Mouse (Mus musculus): ENCODE results near the gene Rprd1b. TPM values are rescaled to one million over a fixed set of nuclear protein-coding genes. Genes with fewer than 3 reads are reported as not detected.

Rprd1b gene
- polyA plus RNA-seq, 1 experiment, result 5.5 TPM

DNA sequence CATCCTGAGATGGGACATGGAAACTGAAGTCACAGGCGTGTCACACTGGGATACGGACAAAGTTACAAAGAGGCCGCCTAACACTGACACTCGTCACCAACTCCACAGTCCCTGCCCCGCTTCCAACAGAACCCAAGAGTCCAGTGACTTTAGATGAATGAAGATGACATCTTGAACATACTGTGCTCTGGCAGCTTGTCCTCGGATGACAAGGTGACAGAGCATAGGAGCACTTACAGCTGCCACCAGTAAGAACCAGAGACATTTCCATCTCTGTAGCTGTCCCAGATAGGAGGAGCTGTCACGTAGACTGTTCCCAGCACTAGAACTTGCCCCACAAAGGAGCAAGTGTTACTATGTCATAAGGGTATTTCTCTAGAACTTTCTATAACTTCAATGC, 99.6 kb downstream of the Rprd1b start:
- Histone ChIP-seq H3K36me3 (replicated peaks; ENCODE audit: low read length) (peaks cover 9% of the 10 kb centered on the region), H3K4me1 (peaks cover 26% of the 10 kb centered on the region), H3K9me3 (peaks cover 13% of the 10 kb centered on the region), H3K4me3 (replicated peaks) (no peak overlapping the region), H3K27me3 (replicated peaks) (peaks cover 85% of the 10 kb centered on the region)
- no peak for TF ChIP-seq GATA1 (IDR thresholded peaks at IDR 0.05; ENCODE audit: borderline replicate concordance, low read length)
- no peak for TF ChIP-seq FLI1 (IDR thresholded peaks at IDR 0.05; ENCODE audit: low read length)

- TF ChIP-seq FLI1 (IDR thresholded peaks at IDR 0.05; ENCODE audit: low read length) (no peak), GATA1 (IDR thresholded peaks at IDR 0.05; ENCODE audit: borderline replicate concordance, low read length) (no peak)
- no peak overlapping the region for H3K4me3 ChIP-seq (replicated peaks)
- peaks cover 34% of the 10 kb centered on the region for H3K4me1 ChIP-seq
- peaks cover 13% of the 10 kb centered on the region for H3K9me3 ChIP-seq
- peaks cover 87% of the 10 kb centered on the region for H3K27me3 ChIP-seq (replicated peaks)
- H3K36me3 ChIP-seq (replicated peaks; ENCODE audit: low read length), result peaks cover 9% of the 10 kb centered on the region
Measured at GRCm38 (mm10) chr2:158128461-158129130, 100.3 kb downstream of the Rprd1b start.

- Histone ChIP-seq H3K9me3 (peaks cover 13% of the 10 kb centered on the region), H3K4me1 (peaks cover 41% of the 10 kb centered on the region), H3K36me3 (replicated peaks; ENCODE audit: low read length) (peaks cover 9% of the 10 kb centered on the region), H3K4me3 (replicated peaks) (no peak overlapping the region), H3K27me3 (replicated peaks) (peaks cover 88% of the 10 kb centered on the region)
- no peak for TF ChIP-seq GATA1 (IDR thresholded peaks at IDR 0.05; ENCODE audit: borderline replicate concordance, low read length)
- TF ChIP-seq FLI1 (IDR thresholded peaks at IDR 0.05; ENCODE audit: low read length), result no peak
Measured at GRCm38 (mm10) chr2:158129291-158130002, 101.2 kb downstream of the Rprd1b start.

DNA sequence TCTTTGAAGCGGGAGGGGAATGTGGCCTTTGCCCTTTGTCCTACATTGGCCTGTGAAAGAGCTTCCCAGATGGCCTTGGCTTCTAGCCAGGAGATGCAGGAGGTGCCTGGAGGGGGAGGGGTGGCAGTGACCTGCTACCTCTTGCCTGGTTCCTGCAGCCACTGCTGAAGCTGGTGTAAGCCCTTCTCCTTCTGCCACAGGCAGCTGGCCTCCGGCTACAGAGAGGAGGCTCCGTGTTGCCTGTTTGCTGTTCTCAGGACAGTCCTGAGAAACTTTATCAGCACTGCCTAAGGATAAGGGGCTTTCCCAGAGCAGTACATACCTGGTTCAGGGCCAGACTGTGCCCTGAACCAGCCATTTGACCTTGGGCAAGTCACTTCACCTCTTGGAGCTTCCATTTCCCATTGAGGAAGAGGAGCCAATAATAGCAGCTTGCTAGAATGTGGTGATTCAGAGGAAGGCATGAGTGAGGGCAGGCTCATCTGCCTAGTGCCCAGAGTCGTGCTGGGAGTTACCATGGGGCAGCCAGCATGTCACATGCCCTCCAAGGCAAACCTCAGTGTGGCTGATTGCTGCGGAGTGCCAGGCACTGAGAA, 102.2 kb downstream of the Rprd1b start:
- H3K36me3 ChIP-seq (replicated peaks; ENCODE audit: low read length), result peaks cover 8% of the 10 kb centered on the region
- peaks cover 89% of the 10 kb centered on the region for H3K27me3 ChIP-seq (replicated peaks)
- peaks cover 7% of the 10 kb centered on the region for H3K9me3 ChIP-seq
- peaks cover 42% of the 10 kb centered on the region for H3K4me1 ChIP-seq
- no peak for TF ChIP-seq FLI1 (IDR thresholded peaks at IDR 0.05; ENCODE audit: low read length)
- TF ChIP-seq GATA1 (IDR thresholded peaks at IDR 0.05; ENCODE audit: borderline replicate concordance, low read length), result no peak
- H3K4me3 ChIP-seq (replicated peaks), result peak overlapping the region; percentile 16

GRCm38 (mm10) chr2:158131197-158131835, 103.0 kb downstream of the Rprd1b start:
- H3K9me3 ChIP-seq, result no peaks in the 10 kb centered on the region
- H3K4me3 ChIP-seq (replicated peaks), result no peak overlapping the region
- H3K27me3 ChIP-seq (replicated peaks), result peaks cover 91% of the 10 kb centered on the region
- peaks cover 50% of the 10 kb centered on the region for H3K4me1 ChIP-seq
- no peak for TF ChIP-seq GATA1 (IDR thresholded peaks at IDR 0.05; ENCODE audit: borderline replicate concordance, low read length)
- TF ChIP-seq FLI1 (IDR thresholded peaks at IDR 0.05; ENCODE audit: low read length), result no peak
- H3K36me3 ChIP-seq (replicated peaks; ENCODE audit: low read length), result peaks cover 4% of the 10 kb centered on the region

DNA sequence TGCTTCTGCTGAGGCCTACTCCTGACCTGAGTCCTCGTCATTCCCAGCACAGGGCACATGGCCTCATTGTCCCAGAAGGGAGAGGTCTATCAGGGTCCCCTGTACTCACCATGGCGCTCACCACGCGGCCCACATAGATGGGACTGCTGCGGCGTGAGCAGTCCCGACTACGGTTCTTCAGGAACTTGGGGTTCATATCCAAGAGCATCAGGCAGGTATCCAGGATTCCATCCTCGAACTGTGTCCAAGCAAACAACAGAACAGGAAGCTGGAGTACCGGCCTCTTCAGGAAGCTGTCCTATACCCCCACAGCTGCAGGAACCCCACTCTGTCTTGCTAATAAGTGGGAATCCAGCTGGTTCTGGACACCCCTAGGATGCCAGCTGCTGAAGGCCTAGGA, 104.0 kb downstream of the Rprd1b start:
- peaks cover 4% of the 10 kb centered on the region for H3K36me3 ChIP-seq (replicated peaks; ENCODE audit: low read length)
- TF ChIP-seq GATA1 (IDR thresholded peaks at IDR 0.05; ENCODE audit: borderline replicate concordance, low read length), result no peak
- H3K27me3 ChIP-seq (replicated peaks), result peaks cover 93% of the 10 kb centered on the region
- peaks cover 51% of the 10 kb centered on the region for H3K4me1 ChIP-seq
- no peak overlapping the region for H3K4me3 ChIP-seq (replicated peaks)
- H3K9me3 ChIP-seq, result no peaks in the 10 kb centered on the region

DNA sequence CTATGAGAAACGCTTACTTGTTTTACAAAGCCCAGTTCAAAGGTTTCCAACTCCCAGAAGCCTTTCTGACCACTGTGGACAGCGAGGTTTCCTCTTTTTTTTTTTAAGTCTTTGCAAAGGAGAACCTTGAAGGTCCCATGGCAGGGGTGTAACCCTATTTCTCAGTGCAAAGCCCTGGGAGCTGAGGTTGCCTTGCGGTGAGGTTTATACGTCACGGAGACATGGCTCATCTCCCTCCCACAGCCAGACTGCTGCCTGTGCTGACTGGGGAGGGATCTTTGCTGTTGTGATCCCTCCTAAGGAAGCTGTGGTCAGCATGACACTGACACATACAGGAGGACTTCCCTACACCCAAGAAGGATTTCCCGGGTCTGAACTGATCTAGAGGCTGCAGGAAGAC, 104.8 kb downstream of the Rprd1b start:
- Histone ChIP-seq H3K4me3 (replicated peaks) (peak overlapping the region; percentile 1), H3K27me3 (replicated peaks) (peaks cover 92% of the 10 kb centered on the region), H3K36me3 (replicated peaks; ENCODE audit: low read length) (peaks cover 4% of the 10 kb centered on the region), H3K4me1 (peaks cover 51% of the 10 kb centered on the region), H3K9me3 (no peaks in the 10 kb centered on the region)
- TF ChIP-seq GATA1 (IDR thresholded peaks at IDR 0.05; ENCODE audit: borderline replicate concordance, low read length) (no peak), FLI1 (IDR thresholded peaks at IDR 0.05; ENCODE audit: low read length) (no peak)

GRCm38 (mm10) chr2:158136205-158136604, 107.9 kb downstream of the Rprd1b start:
- no peaks in the 10 kb centered on the region for H3K9me3 ChIP-seq
- H3K4me1 ChIP-seq, result peaks cover 63% of the 10 kb centered on the region
- TF ChIP-seq FLI1 (IDR thresholded peaks at IDR 0.05; ENCODE audit: low read length) (no peak), GATA1 (IDR thresholded peaks at IDR 0.05; ENCODE audit: borderline replicate concordance, low read length) (no peak)
- no peak overlapping the region for H3K4me3 ChIP-seq (replicated peaks)
- H3K36me3 ChIP-seq (replicated peaks; ENCODE audit: low read length), result peaks cover 4% of the 10 kb centered on the region
- peaks cover 93% of the 10 kb centered on the region for H3K27me3 ChIP-seq (replicated peaks)

- Histone ChIP-seq H3K36me3 (replicated peaks; ENCODE audit: low read length) (peaks cover 4% of the 10 kb centered on the region), H3K4me1 (peaks cover 71% of the 10 kb centered on the region), H3K4me3 (replicated peaks) (no peak overlapping the region), H3K9me3 (no peaks in the 10 kb centered on the region), H3K27me3 (replicated peaks) (peaks cover 93% of the 10 kb centered on the region)
- TF ChIP-seq GATA1 (IDR thresholded peaks at IDR 0.05; ENCODE audit: borderline replicate concordance, low read length) (no peak), FLI1 (IDR thresholded peaks at IDR 0.05; ENCODE audit: low read length) (no peak)
Measured at GRCm38 (mm10) chr2:158137771-158138170, 109.5 kb downstream of the Rprd1b start.
